Mouse (Mus musculus): Measurements from ENCODE around the gene Pim3. TPM values are rescaled to one million over a fixed set of nuclear protein-coding genes. Genes with fewer than 3 reads are reported as not detected.
A peak's percentile ranks its signal among the peaks of the same experiment; 100 is the strongest.

Pim3 gene
- polyA plus RNA-seq, 1 experiment from 2014 or later, result 47.1 TPM

DNA sequence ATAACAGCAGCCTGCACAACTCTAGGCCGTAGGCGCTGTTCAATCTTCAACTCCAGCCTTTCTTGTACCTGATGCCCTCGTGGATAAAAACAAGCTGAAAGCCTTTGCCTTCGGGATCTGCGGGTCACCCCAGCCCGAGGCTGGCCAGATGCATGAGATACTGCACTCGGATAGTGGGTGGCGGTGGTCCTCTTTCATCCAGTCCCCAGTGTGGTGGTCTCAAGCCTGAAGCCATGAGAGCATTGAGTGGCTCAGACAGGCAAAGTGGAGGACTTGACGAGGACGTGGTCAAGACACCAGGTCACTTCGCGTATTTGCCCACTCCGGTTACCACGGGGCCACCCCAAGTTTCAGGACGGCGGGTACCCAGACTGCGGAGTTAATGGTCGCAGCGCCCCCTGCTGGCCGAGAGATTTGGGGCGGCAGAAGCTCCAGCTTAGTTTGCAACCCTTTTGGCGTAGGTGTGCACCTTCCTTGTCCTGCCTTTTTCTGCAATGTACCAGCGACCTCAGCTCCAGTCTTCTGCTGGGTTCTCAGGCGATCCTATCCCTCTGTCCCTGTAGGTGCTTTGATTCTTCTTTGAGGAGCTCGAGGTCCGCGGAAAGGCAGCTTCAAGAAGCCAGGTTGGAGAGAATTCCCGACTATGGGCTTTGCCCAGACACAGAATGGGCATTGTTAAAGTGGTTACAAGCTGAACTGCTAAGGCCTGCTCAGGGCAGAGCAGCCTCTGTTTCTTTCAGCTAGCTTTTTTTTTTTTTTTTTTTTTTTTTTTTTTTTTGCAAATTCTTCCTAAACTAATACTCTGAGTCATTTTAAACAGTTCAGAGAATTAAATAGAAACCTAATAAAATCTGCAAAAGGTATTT, 14.4 kb downstream of the Pim3 start:
- H3K27ac ChIP-seq (replicated peaks in 1 of 2; ENCODE audit: control insufficient read depth in 1 of 2, insufficient read depth in 1 of 2, low read depth in 2 of 2, low read length in 2 of 2), result no peak overlapping the region
- 0 out of 2 replicates have a peak, but pooled peaks have one; percentile 34 for ATAC-seq (ENCODE audit: insufficient number of reproducible peaks, insufficient read depth, low FRiP score, low read depth)
- WGBS, result 11% methylated on average over 28 of the region's 28 CpGs
- no peak overlapping the region for H3K4me3 ChIP-seq (ENCODE audit: control insufficient read depth in 1 of 2, insufficient read depth in 1 of 2, low read depth in 1 of 2, low read length in 2 of 2)
- peaks cover 7 to 10% of the 10 kb centered on the region in 2 experiments for H3K4me1 ChIP-seq (ENCODE audit: control insufficient read depth in 2 of 2, insufficient read depth in 2 of 2, low read length in 2 of 2)
- no peaks in the 10 kb centered on the region for H3K9me3 ChIP-seq (ENCODE audit: control insufficient read depth, low read length)
- H3K36me3 ChIP-seq (ENCODE audit: control insufficient read depth, insufficient read depth, low read length), result no peaks in the 10 kb centered on the region
- H3K27me3 ChIP-seq (ENCODE audit: control insufficient read depth, insufficient read depth, low read length), result no peaks in the 10 kb centered on the region
- H3K4me2 ChIP-seq (ENCODE audit: low read length), result peak overlapping the region; percentile 45
- no peak overlapping the region for H3K9ac ChIP-seq (ENCODE audit: low read length)

DNA sequence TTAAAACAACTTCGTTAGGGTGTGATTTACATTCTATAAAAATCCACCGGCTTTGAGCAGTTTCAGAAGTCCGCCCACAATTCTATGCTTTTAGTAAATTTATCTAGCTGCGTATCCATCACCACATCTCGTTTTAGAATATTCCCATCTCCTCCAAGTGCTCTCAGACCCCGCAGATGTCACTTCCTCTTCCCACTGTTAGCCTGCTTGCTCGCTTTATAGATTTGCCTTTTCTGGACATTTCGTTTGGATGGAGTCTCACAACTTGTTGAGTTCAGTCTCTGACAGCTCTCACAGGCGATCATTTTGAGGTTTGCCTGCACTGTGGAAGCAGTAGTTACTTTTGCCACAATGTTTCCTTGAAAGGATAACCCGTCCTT, 15.0 kb downstream of the Pim3 start:
- Histone ChIP-seq H3K9ac (ENCODE audit: low read length) (no peak overlapping the region), H3K36me3 (ENCODE audit: control insufficient read depth, insufficient read depth, low read length) (no peaks in the 10 kb centered on the region), H3K4me2 (ENCODE audit: low read length) (no peak overlapping the region), H3K4me3 (ENCODE audit: control insufficient read depth in 1 of 2, insufficient read depth in 1 of 2, low read depth in 1 of 2, low read length in 2 of 2) (no peak overlapping the region), H3K4me1 (ENCODE audit: control insufficient read depth in 2 of 2, insufficient read depth in 2 of 2, low read length in 2 of 2) (peaks cover 7 to 10% of the 10 kb centered on the region in 2 experiments), H3K27me3 (ENCODE audit: control insufficient read depth, insufficient read depth, low read length) (no peaks in the 10 kb centered on the region), H3K27ac (replicated peaks in 1 of 2; ENCODE audit: control insufficient read depth in 1 of 2, insufficient read depth in 1 of 2, low read depth in 2 of 2, low read length in 2 of 2) (no peak overlapping the region), H3K9me3 (ENCODE audit: control insufficient read depth, low read length) (no peaks in the 10 kb centered on the region)
- WGBS, result 77% methylated on average over 10 of the region's 10 CpGs
- no peak for ATAC-seq (ENCODE audit: insufficient number of reproducible peaks, insufficient read depth, low FRiP score, low read depth)

DNA sequence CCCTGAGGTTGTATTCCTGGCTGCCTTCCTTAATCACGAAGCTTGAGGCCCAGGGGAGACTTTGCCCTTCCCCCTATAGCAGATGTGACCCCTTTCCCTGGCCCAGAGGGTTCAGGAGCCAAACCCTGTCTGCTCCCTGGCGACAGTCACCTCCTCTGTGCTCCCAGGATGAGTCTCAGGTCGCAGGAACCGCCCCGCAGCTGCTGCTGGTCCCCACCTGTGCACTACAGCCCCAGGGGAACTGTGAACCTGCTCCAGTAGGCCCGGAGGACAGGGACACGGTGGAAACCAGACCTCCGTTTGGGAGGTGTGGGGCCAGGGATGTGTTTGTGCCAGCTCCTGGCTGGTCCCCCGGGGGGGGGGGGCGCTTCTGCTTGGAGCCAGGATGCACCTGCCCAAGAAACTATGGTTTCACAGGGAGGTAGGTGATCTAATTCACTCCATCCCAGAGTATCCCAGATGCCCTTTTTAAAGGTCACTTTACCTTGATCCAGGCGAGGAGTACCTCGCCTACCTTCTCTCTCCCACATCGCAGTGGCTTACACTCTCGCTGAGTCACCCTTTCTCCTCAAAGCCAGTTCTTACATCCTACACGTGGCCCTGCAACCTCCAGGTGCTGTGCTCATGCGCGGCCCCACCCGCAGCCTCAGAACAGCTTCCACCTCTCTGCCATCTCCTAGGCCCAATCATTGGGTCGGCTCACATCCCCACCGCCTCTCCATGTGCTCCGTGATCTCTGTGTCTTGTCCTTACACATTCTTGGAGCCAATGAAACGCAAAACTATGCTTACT, 19.5 kb downstream of the Pim3 start:
- no peak overlapping the region for H3K4me2 ChIP-seq (ENCODE audit: low read length)
- H3K9me3 ChIP-seq (ENCODE audit: control insufficient read depth, low read length), result no peaks in the 10 kb centered on the region
- ATAC-seq (ENCODE audit: insufficient number of reproducible peaks, insufficient read depth, low FRiP score, low read depth), result no peak
- 65% methylated on average over 22 of the region's 22 CpGs for WGBS
- no peak overlapping the region for H3K4me3 ChIP-seq (ENCODE audit: control insufficient read depth in 1 of 2, insufficient read depth in 1 of 2, low read depth in 1 of 2, low read length in 2 of 2)
- no peaks in the 10 kb centered on the region for H3K36me3 ChIP-seq (ENCODE audit: control insufficient read depth, insufficient read depth, low read length)
- no peaks in the 10 kb centered on the region for H3K4me1 ChIP-seq (ENCODE audit: control insufficient read depth in 2 of 2, insufficient read depth in 2 of 2, low read length in 2 of 2)
- no peak overlapping the region for H3K27ac ChIP-seq (replicated peaks in 1 of 2; ENCODE audit: control insufficient read depth in 1 of 2, insufficient read depth in 1 of 2, low read depth in 2 of 2, low read length in 2 of 2)
- H3K9ac ChIP-seq (ENCODE audit: low read length), result no peak overlapping the region
- no peaks in the 10 kb centered on the region for H3K27me3 ChIP-seq (ENCODE audit: control insufficient read depth, insufficient read depth, low read length)

DNA sequence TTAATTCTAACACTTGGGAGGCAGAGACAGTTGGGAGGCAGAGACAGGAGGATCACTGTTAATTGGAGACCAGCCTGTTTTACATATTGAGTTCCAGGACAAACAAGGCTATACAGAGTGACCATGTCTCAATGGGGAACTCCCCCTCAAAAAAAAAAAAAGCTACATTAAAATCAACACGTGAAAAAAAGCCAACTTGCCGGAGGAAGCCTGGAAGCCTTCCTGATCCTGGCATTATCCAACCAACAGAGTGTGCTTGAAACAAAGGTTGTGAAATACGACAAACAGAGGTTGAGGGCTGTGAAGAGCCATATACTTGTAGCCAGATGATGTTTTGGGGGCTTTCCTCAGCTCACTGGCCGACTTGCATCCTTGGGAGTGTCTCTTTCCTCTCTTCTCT, 20.9 kb downstream of the Pim3 start:
- Histone ChIP-seq H3K4me3 (ENCODE audit: control insufficient read depth in 1 of 2, insufficient read depth in 1 of 2, low read depth in 1 of 2, low read length in 2 of 2) (no peak overlapping the region), H3K27ac (replicated peaks in 1 of 2; ENCODE audit: control insufficient read depth in 1 of 2, insufficient read depth in 1 of 2, low read depth in 2 of 2, low read length in 2 of 2) (no peak overlapping the region), H3K4me2 (ENCODE audit: low read length) (no peak overlapping the region), H3K9me3 (ENCODE audit: control insufficient read depth, low read length) (no peaks in the 10 kb centered on the region), H3K27me3 (ENCODE audit: control insufficient read depth, insufficient read depth, low read length) (no peaks in the 10 kb centered on the region), H3K9ac (ENCODE audit: low read length) (no peak overlapping the region), H3K4me1 (ENCODE audit: control insufficient read depth in 2 of 2, insufficient read depth in 2 of 2, low read length in 2 of 2) (no peaks in the 10 kb centered on the region), H3K36me3 (ENCODE audit: control insufficient read depth, insufficient read depth, low read length) (no peaks in the 10 kb centered on the region)
- WGBS, result 68% methylated on average over 4 of the region's 4 CpGs
- ATAC-seq (ENCODE audit: insufficient number of reproducible peaks, insufficient read depth, low FRiP score, low read depth), result no peak

DNA sequence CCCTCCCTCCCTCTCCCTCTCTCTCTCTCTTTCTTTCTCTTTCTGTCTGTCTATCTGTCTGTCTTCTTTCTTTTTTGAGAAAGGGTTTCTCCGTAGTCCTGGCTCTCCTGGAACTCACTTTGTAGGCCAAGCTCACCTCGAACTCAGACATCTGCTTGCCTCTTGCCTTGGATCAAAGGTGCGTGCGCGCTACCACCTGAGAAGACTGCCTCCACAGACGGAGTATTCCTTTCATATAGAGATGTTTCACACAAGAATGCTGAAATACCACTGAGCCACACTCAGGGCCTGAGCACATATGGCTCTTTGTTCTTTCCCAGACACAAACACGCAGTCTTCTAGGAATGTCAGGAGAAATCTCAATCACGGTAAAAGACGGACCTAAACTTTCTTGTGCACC, 21.4 kb downstream of the Pim3 start:
- Histone ChIP-seq H3K36me3 (ENCODE audit: control insufficient read depth, insufficient read depth, low read length) (no peaks in the 10 kb centered on the region), H3K4me1 (ENCODE audit: control insufficient read depth in 2 of 2, insufficient read depth in 2 of 2, low read length in 2 of 2) (no peaks in the 10 kb centered on the region), H3K4me2 (ENCODE audit: low read length) (no peak overlapping the region), H3K27me3 (ENCODE audit: control insufficient read depth, insufficient read depth, low read length) (no peaks in the 10 kb centered on the region), H3K4me3 (ENCODE audit: control insufficient read depth in 1 of 2, insufficient read depth in 1 of 2, low read depth in 1 of 2, low read length in 2 of 2) (no peak overlapping the region), H3K9me3 (ENCODE audit: control insufficient read depth, low read length) (no peaks in the 10 kb centered on the region), H3K9ac (ENCODE audit: low read length) (no peak overlapping the region), H3K27ac (replicated peaks in 1 of 2; ENCODE audit: control insufficient read depth in 1 of 2, insufficient read depth in 1 of 2, low read depth in 2 of 2, low read length in 2 of 2) (no peak overlapping the region)
- ATAC-seq (ENCODE audit: insufficient number of reproducible peaks, insufficient read depth, low FRiP score, low read depth), result no peak
- WGBS, result 83% methylated on average over 9 of the region's 9 CpGs

DNA sequence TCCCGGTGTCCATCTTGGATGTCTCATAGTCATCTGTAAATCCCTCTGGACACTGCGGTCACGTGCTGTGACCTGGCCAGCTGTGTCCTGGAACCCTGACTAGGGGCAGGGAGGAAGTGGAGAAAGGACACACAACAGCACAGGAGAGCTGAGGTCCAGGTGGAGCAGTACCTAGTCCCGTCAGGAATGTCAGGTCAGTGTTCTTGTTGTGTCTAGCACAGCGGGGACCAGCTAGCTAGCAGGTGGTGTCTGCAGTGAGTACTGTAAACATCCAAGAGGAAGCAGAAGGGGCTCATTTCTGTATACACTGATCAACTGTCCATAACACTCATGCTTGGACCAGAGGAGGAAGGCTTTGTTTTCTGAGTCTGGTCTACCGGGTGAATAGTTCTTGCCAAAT, 23.4 kb downstream of the Pim3 start:
- H3K9me3 ChIP-seq (ENCODE audit: control insufficient read depth, low read length), result no peaks in the 10 kb centered on the region
- ATAC-seq (ENCODE audit: insufficient number of reproducible peaks, insufficient read depth, low FRiP score, low read depth), result no peak
- 80% methylated on average over 6 of the region's 6 CpGs for WGBS
- no peak overlapping the region for H3K9ac ChIP-seq (ENCODE audit: low read length)
- no peaks in the 10 kb centered on the region for H3K36me3 ChIP-seq (ENCODE audit: control insufficient read depth, insufficient read depth, low read length)
- no peak overlapping the region for H3K4me2 ChIP-seq (ENCODE audit: low read length)
- no peak overlapping the region for H3K27ac ChIP-seq (replicated peaks in 1 of 2; ENCODE audit: control insufficient read depth in 1 of 2, insufficient read depth in 1 of 2, low read depth in 2 of 2, low read length in 2 of 2)
- H3K4me1 ChIP-seq (ENCODE audit: control insufficient read depth in 2 of 2, insufficient read depth in 2 of 2, low read length in 2 of 2), result peaks cover 0 to 2% of the 10 kb centered on the region in 2 experiments; a peak in 1 of 4 replicates
- H3K27me3 ChIP-seq (ENCODE audit: control insufficient read depth, insufficient read depth, low read length), result no peaks in the 10 kb centered on the region
- H3K4me3 ChIP-seq (ENCODE audit: control insufficient read depth in 1 of 2, insufficient read depth in 1 of 2, low read depth in 1 of 2, low read length in 2 of 2), result no peak overlapping the region

DNA sequence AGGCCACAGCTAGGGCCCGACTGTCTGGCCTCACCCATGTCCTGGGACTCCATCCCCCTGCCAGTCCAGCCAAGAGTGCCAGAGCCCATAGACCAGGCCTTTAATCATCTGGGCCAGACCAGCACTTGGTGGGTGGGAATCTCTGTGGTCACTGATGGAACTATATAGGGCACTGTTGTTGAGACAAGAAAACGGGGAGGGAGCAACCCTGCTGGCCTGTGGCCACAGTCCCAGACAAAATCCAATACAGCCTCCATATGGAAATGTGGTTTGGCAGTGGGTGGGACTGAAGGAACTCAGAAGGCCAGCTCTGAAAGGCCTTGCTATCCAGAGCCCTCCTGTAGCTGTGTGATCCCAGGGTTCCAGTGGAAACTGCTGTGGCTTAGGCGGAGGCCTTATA, 27.0 kb downstream of the Pim3 start:
- Histone ChIP-seq H3K4me1 (ENCODE audit: control insufficient read depth in 2 of 2, insufficient read depth in 2 of 2, low read length in 2 of 2) (peaks cover 6 to 11% of the 10 kb centered on the region in 2 experiments), H3K27me3 (ENCODE audit: control insufficient read depth, insufficient read depth, low read length) (0 out of 2 replicates have a peak, but pooled peaks cover 7% of the 10 kb centered on the region), H3K27ac (replicated peaks in 1 of 2; ENCODE audit: control insufficient read depth in 1 of 2, insufficient read depth in 1 of 2, low read depth in 2 of 2, low read length in 2 of 2) (no peak overlapping the region), H3K9ac (ENCODE audit: low read length) (no peak overlapping the region), H3K36me3 (ENCODE audit: control insufficient read depth, insufficient read depth, low read length) (no peaks in the 10 kb centered on the region), H3K4me2 (ENCODE audit: low read length) (no peak overlapping the region), H3K9me3 (ENCODE audit: control insufficient read depth, low read length) (no peaks in the 10 kb centered on the region), H3K4me3 (ENCODE audit: control insufficient read depth in 1 of 2, insufficient read depth in 1 of 2, low read depth in 1 of 2, low read length in 2 of 2) (no peak overlapping the region)
- WGBS, result 76% methylated on average over 3 of the region's 3 CpGs
- no peak for ATAC-seq (ENCODE audit: insufficient number of reproducible peaks, insufficient read depth, low FRiP score, low read depth)

Measured in heart, embryonic 14.5 days (tissue).